In the genomic region with DNA sequence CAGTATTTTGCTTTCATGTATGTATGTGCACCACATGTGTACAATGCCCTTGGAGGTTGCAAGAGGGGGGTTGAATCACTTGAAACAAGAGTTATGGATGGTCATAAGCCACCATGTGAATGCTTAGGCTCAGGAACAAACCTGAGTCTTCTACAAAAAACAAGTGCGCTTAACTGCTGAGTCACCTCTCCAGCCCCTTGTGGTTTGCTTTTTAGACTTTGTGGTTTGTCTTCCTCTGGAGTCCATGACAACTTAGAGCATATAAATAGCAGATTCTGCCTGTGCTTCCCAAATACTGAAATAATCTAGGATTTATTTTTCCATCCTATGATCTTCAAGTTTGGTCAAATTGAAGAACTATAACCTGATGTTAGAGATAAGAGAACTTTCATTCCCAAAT, we compare ENCODE assay signal across 28 mouse cellular contexts. TPM values are rescaled to one million over a fixed set of nuclear protein-coding genes. Genes with fewer than 3 reads are reported as not detected.
DNase-seq lines count a peak whose midpoint lies in the region; ATAC-seq and TF ChIP-seq lines count a peak whose summit lies in the region.
"Had no signal": no experiment of that assay in that cellular context is flagged by ENCODE, and none has a peak within 500 bp of the region (broad histone marks: within the 10 kb centered on the region; RNA-seq: fewer than 3 reads in every experiment).

No protein-coding gene starts in this region.

- peak; percentile 25 for DNase-seq in heart, adult 11 months
- no peak for DNase-seq in heart, adult 8-10 months (ENCODE audit: low spot score)
- DNase-seq in liver, embryonic 14.5 days (ENCODE audit: low read depth in 3 of 3, low spot score in 3 of 3) = peak in 2 of 3 experiments; percentile 14 to 37
- DNase-seq: adrenal gland, adult 8-10 months; B cell, adult 2 months; cerebellum, adult 18-20 months; cerebellum, postnatal 36 days; gastrocnemius, adult 2 months; heart, adult 2 months; midbrain, embryonic 14.5 days; thymus, adult 2 months had no signal

- ATAC-seq in liver, embryonic 14.5 days (ENCODE audit: insufficient read depth) = peak; percentile 26; the same call in 1 of the 2 replicates
- no peak for ATAC-seq in kidney, embryonic 16.5 days (ENCODE audit: low FRiP score, low TSS enrichment)
- ATAC-seq in kidney, embryonic 15.5 days (replicated peaks; ENCODE audit: low FRiP score) = no peak
- no peak for ATAC-seq in midbrain, embryonic 13.5 days
- ATAC-seq: inflammation-experienced regulatory T-cells, adult 6 months had no signal

- no peak overlapping the region for H3K4me3 ChIP-seq in C2C12 (ENCODE audit: insufficient read depth, poor library complexity, severe bottlenecking)
- H3K4me3 ChIP-seq in bone marrow macrophage, adult 2 months (ENCODE audit: insufficient read depth, low read length) = no peak overlapping the region
- no peak overlapping the region for H3K4me3 ChIP-seq in liver, embryonic 14.5 days (ENCODE audit: insufficient read depth in 1 of 2, low read depth in 2 of 2, low read length in 2 of 2)
- H3K4me3 ChIP-seq in kidney, embryonic 16.5 days (ENCODE audit: low read length) = no peak overlapping the region
- H3K4me3 ChIP-seq in kidney, embryonic 15.5 days (replicated peaks) = no peak overlapping the region
- H3K4me3 ChIP-seq in midbrain, embryonic 13.5 days (replicated peaks) = no peak overlapping the region
- H3K4me3 ChIP-seq: gastrocnemius, adult 2 months; heart, adult 2 months; hindbrain, embryonic 12.5 days; left cerebral cortex, adult 2 months; limb, embryonic 13.5 days; lung, embryonic 15.5 days; stomach, embryonic 15.5 days had no signal

- no peak overlapping the region for H3K4me2 ChIP-seq in liver, embryonic 14.5 days (ENCODE audit: low read depth)
- H3K4me2 ChIP-seq in kidney, embryonic 16.5 days (replicated peaks; ENCODE audit: low read depth, low read length) = no peak overlapping the region
- no peak overlapping the region for H3K4me2 ChIP-seq in kidney, embryonic 15.5 days
- no peak overlapping the region for H3K4me2 ChIP-seq in midbrain, embryonic 13.5 days (replicated peaks)
- H3K4me2 ChIP-seq: hindbrain, embryonic 12.5 days; limb, embryonic 13.5 days; lung, embryonic 15.5 days; stomach, embryonic 15.5 days had no signal

- no peak overlapping the region for H3ac ChIP-seq in C2C12 (ENCODE audit: control insufficient read depth, insufficient read length, low read depth)

- peaks cover 12% of the 10 kb centered on the region for H3K4me1 ChIP-seq in bone marrow macrophage, adult 2 months (ENCODE audit: control insufficient read depth, insufficient read depth, low read length)
- H3K4me1 ChIP-seq in liver, embryonic 14.5 days (replicated peaks; ENCODE audit: control insufficient read depth in 2 of 2, insufficient read depth in 2 of 2, low read length in 1 of 2) = peaks cover 0 to 4% of the 10 kb centered on the region in 2 experiments; a peak in 1 of 4 replicates
- H3K4me1 ChIP-seq in kidney, embryonic 16.5 days (ENCODE audit: insufficient read depth, low read length) = no peaks in the 10 kb centered on the region
- H3K4me1 ChIP-seq in kidney, embryonic 15.5 days = no peaks in the 10 kb centered on the region
- H3K4me1 ChIP-seq in midbrain, embryonic 13.5 days (replicated peaks) = no peaks in the 10 kb centered on the region
- H3K4me1 ChIP-seq: hindbrain, embryonic 12.5 days; limb, embryonic 13.5 days; lung, embryonic 15.5 days; stomach, embryonic 15.5 days had no signal

- no peaks in the 10 kb centered on the region for H3K9me3 ChIP-seq in liver, embryonic 14.5 days (ENCODE audit: control insufficient read depth, low read length)
- no peaks in the 10 kb centered on the region for H3K9me3 ChIP-seq in kidney, embryonic 16.5 days (ENCODE audit: low read length)
- H3K9me3 ChIP-seq in kidney, embryonic 15.5 days (replicated peaks) = no peaks in the 10 kb centered on the region
- no peaks in the 10 kb centered on the region for H3K9me3 ChIP-seq in midbrain, embryonic 13.5 days
- H3K9me3 ChIP-seq: hindbrain, embryonic 12.5 days; limb, embryonic 13.5 days; lung, embryonic 15.5 days; stomach, embryonic 15.5 days had no signal

- H3K79me3 ChIP-seq in C2C12 (ENCODE audit: low read depth) = peaks cover 2% of the 10 kb centered on the region

- H3K36me3 ChIP-seq in C2C12 (ENCODE audit: control insufficient read depth, insufficient read depth) = peaks cover 76% of the 10 kb centered on the region
- peaks cover 17% of the 10 kb centered on the region for H3K36me3 ChIP-seq in liver, embryonic 14.5 days (replicated peaks; ENCODE audit: control insufficient read depth, insufficient read depth, low read depth)
- H3K36me3 ChIP-seq in kidney, embryonic 16.5 days (ENCODE audit: insufficient read depth, low read length) = peaks cover 26% of the 10 kb centered on the region
- peaks cover 62% of the 10 kb centered on the region for H3K36me3 ChIP-seq in kidney, embryonic 15.5 days
- H3K36me3 ChIP-seq in midbrain, embryonic 13.5 days = peaks cover 29% of the 10 kb centered on the region

- TF ChIP-seq POLR2A in bone marrow macrophage, adult 2 months (IDR thresholded peaks at IDR 0.05; ENCODE audit: borderline replicate concordance, low read depth, low read length) = no peak

- TF ChIP-seq EP300 in liver, embryonic 14.5 days (IDR thresholded peaks at IDR 0.05; ENCODE audit: low read depth) = no peak

- 23% methylated on average over 1 of the region's 1 CpGs for WGBS in liver, embryonic 14.5 days (ENCODE audit: insufficient replicate concordance)
- 91% methylated on average over 1 of the region's 1 CpGs for WGBS in kidney, embryonic 16.5 days
- WGBS in kidney, embryonic 15.5 days = 96% methylated on average over 1 of the region's 1 CpGs
- 100% methylated on average over 1 of the region's 1 CpGs for WGBS in midbrain, embryonic 13.5 days

- no peaks in the 10 kb centered on the region for H3K27me3 ChIP-seq in C2C12 (ENCODE audit: control insufficient read depth, insufficient read depth, insufficient read length)
- no peaks in the 10 kb centered on the region for H3K27me3 ChIP-seq in liver, embryonic 14.5 days (ENCODE audit: control insufficient read depth, insufficient read depth, low read length)
- H3K27me3 ChIP-seq in kidney, embryonic 16.5 days (ENCODE audit: insufficient read depth, low read length) = no peaks in the 10 kb centered on the region
- H3K27me3 ChIP-seq in kidney, embryonic 15.5 days = no peaks in the 10 kb centered on the region
- H3K27me3 ChIP-seq in midbrain, embryonic 13.5 days = no peaks in the 10 kb centered on the region
- H3K27me3 ChIP-seq: hindbrain, embryonic 12.5 days; limb, embryonic 13.5 days; lung, embryonic 15.5 days; stomach, embryonic 15.5 days had no signal

- H3K9ac ChIP-seq in liver, embryonic 14.5 days (replicated peaks) = no peak overlapping the region
- no peak overlapping the region for H3K9ac ChIP-seq in kidney, embryonic 16.5 days (replicated peaks; ENCODE audit: low read length)
- no peak overlapping the region for H3K9ac ChIP-seq in kidney, embryonic 15.5 days
- H3K9ac ChIP-seq in midbrain, embryonic 13.5 days (replicated peaks) = no peak overlapping the region
- H3K9ac ChIP-seq: hindbrain, embryonic 12.5 days; limb, embryonic 13.5 days; lung, embryonic 15.5 days; stomach, embryonic 15.5 days had no signal

- peak overlapping the region; percentile 52 for H3K27ac ChIP-seq in bone marrow macrophage, adult 2 months (ENCODE audit: insufficient read depth, low read depth, low read length)
- H3K27ac ChIP-seq in liver, embryonic 14.5 days = no peak overlapping the region
- H3K27ac ChIP-seq in kidney, embryonic 16.5 days (ENCODE audit: low read length) = no peak overlapping the region
- no peak overlapping the region for H3K27ac ChIP-seq in kidney, embryonic 15.5 days
- no peak overlapping the region for H3K27ac ChIP-seq in midbrain, embryonic 13.5 days
- H3K27ac ChIP-seq: gastrocnemius, adult 2 months; heart, adult 2 months; hindbrain, embryonic 12.5 days; left cerebral cortex, adult 2 months; limb, embryonic 13.5 days; lung, embryonic 15.5 days; macrophage; stomach, embryonic 15.5 days had no signal

- no peak for TF ChIP-seq CTCF in C2C12 (IDR thresholded peaks at IDR 0.05; ENCODE audit: control insufficient read depth, insufficient read depth, insufficient read length)
- TF ChIP-seq CTCF in bone marrow macrophage, adult 2 months (IDR thresholded peaks at IDR 0.05; ENCODE audit: low read depth, low read length) = no peak
- no peak for TF ChIP-seq CTCF in liver, embryonic 14.5 days (IDR thresholded peaks at IDR 0.05; ENCODE audit: low read depth)

- H3K79me2 ChIP-seq in C2C12 (ENCODE audit: control insufficient read depth, insufficient read depth) = no peaks in the 10 kb centered on the region

RNA-seq across cellular contexts. Expression of gene Pdcl, which starts 16.9 kb away (rescaled TPM):
- total RNA-seq in heart, adult 8-10 months (2022) = 10 to 100 TPM; 13.9 to 19.0 (median 16.0) TPM
- polyA plus RNA-seq in C2C12 (2012; fragmentation: generic; extraction: Trizol) = 9.2 TPM
- 47.3 and 50.3 TPM in 2 replicates for polyA plus RNA-seq in bone marrow macrophage, adult 2 months (2012; ENCODE audit: insufficient read depth, insufficient read length, missing spikeins)
- 4.2 and 5.8 TPM in 2 replicates for polyA plus RNA-seq in liver, embryonic 14.5 days (2012; rRNA removed)
- 10.2 and 11.3 TPM in 2 replicates for polyA plus RNA-seq in liver, embryonic 14.5 days (2014; fragmentation: Nextera tagmentation; extraction: Ambion mirVana)
- polyA plus RNA-seq in kidney, embryonic 16.5 days (2015; fragmentation: Nextera tagmentation; extraction: Ambion mirVana) = 47.0 and 50.6 TPM in 2 replicates
- polyA plus RNA-seq in kidney, embryonic 15.5 days (2015; fragmentation: Nextera tagmentation; extraction: Ambion mirVana) = 46.2 and 51.6 TPM in 2 replicates
- polyA plus RNA-seq in midbrain, embryonic 13.5 days (2015; fragmentation: Nextera tagmentation; extraction: Ambion mirVana) = 73.4 and 84.9 TPM in 2 replicates

RNA-seq across cellular contexts. Expression of gene Rc3h2, which starts 46.7 kb away (rescaled TPM):
- 10 to 100 TPM; 28.1 to 36.7 (median 35.2) TPM for total RNA-seq in heart, adult 8-10 months (2022)
- polyA plus RNA-seq in C2C12 (2012; fragmentation: generic; extraction: Trizol) = 4.2 TPM
- polyA plus RNA-seq in bone marrow macrophage, adult 2 months (2012; ENCODE audit: insufficient read depth, insufficient read length, missing spikeins) = 28.4 and 34.9 TPM in 2 replicates
- 2.9 and 3.7 TPM in 2 replicates for polyA plus RNA-seq in liver, embryonic 14.5 days (2012; rRNA removed)
- 3.0 and 3.2 TPM in 2 replicates for polyA plus RNA-seq in liver, embryonic 14.5 days (2014; fragmentation: Nextera tagmentation; extraction: Ambion mirVana)
- 10.6 and 14.8 TPM in 2 replicates for polyA plus RNA-seq in kidney, embryonic 16.5 days (2015; fragmentation: Nextera tagmentation; extraction: Ambion mirVana)
- polyA plus RNA-seq in kidney, embryonic 15.5 days (2015; fragmentation: Nextera tagmentation; extraction: Ambion mirVana) = 14.2 and 15.6 TPM in 2 replicates
- 26.1 and 28.0 TPM in 2 replicates for polyA plus RNA-seq in midbrain, embryonic 13.5 days (2015; fragmentation: Nextera tagmentation; extraction: Ambion mirVana)

RNA-seq across cellular contexts. Expression of gene Olfr368, which starts 49.7 kb away (rescaled TPM):
- total RNA-seq in heart, adult 8-10 months (2022) = not detected
- polyA plus RNA-seq in C2C12 (2012; fragmentation: generic; extraction: Trizol) = not detected
- not detected in 2 replicates for polyA plus RNA-seq in bone marrow macrophage, adult 2 months (2012; ENCODE audit: insufficient read depth, insufficient read length, missing spikeins)
- not detected in 2 replicates for polyA plus RNA-seq in liver, embryonic 14.5 days (2012; rRNA removed)
- not detected in 2 replicates for polyA plus RNA-seq in liver, embryonic 14.5 days (2014; fragmentation: Nextera tagmentation; extraction: Ambion mirVana)
- not detected in 2 replicates for polyA plus RNA-seq in kidney, embryonic 16.5 days (2015; fragmentation: Nextera tagmentation; extraction: Ambion mirVana)
- not detected in 2 replicates for polyA plus RNA-seq in kidney, embryonic 15.5 days (2015; fragmentation: Nextera tagmentation; extraction: Ambion mirVana)
- not detected in 2 replicates for polyA plus RNA-seq in midbrain, embryonic 13.5 days (2015; fragmentation: Nextera tagmentation; extraction: Ambion mirVana)
- total RNA-seq: adrenal gland, adult 8-10 months; gastrocnemius, adult 2 months; heart, adult 2 months; layer of hippocampus, adult 18-20 months; left cerebral cortex, adult 2 months had no signal
- polyA plus RNA-seq: brain, embryonic 14.5 days; embryonic facial prominence, embryonic 11.5 days; heart, adult 2 months; heart, embryonic 16.5 days; hindbrain, embryonic 12.5 days; inflammation-experienced regulatory T-cells, adult 6 months; kidney, embryonic 14.5 days; limb, embryonic 13.5 days; lung, embryonic 15.5 days; macrophage; midbrain, embryonic 14.5 days; stomach, embryonic 15.5 days; thymus, adult 2 months had no signal
